Mouse (Mus musculus): ENCODE measurements around the gene Hsd17b1. TPM values are rescaled to one million over a fixed set of nuclear protein-coding genes. Genes with fewer than 3 reads are reported as not detected.

Hsd17b1 gene
- total RNA-seq, 2 experiments from 2014 or later = not detected

- DNase-seq = no peak
These were observed 17.2 kb upstream of the Hsd17b1 start for GRCm38 (mm10) chr11:101061049-101061448.

- DNase-seq = peak; percentile 81
These were observed 15.9 kb upstream of the Hsd17b1 start for GRCm38 (mm10) chr11:101062165-101062884.

GRCm38 (mm10) chr11:101062971-101063675, 15.1 kb upstream of the Hsd17b1 start:
- peak; percentile 50 for DNase-seq

GRCm38 (mm10) chr11:101063676-101064327, 14.4 kb upstream of the Hsd17b1 start:
- DNase-seq = peak; percentile 78

GRCm38 (mm10) chr11:101064462-101064861, 13.7 kb upstream of the Hsd17b1 start:
- no peak for DNase-seq

- DNase-seq = no peak
These were observed 13.2 kb upstream of the Hsd17b1 start for GRCm38 (mm10) chr11:101065002-101065401.

GRCm38 (mm10) chr11:101066549-101067412, 11.4 kb upstream of the Hsd17b1 start:
- DNase-seq = peak; percentile 69

- DNase-seq = peak; percentile 97
These were observed 8.6 kb upstream of the Hsd17b1 start, which contains the start of gene Naglu for GRCm38 (mm10) chr11:101069391-101070188. Gene Naglu (plus strand): TSS chr11:101070012.

- no peak for DNase-seq
These were observed 8.1 kb upstream of the Hsd17b1 start for GRCm38 (mm10) chr11:101070189-101070527.

GRCm38 (mm10) chr11:101070987-101071386, 7.2 kb upstream of the Hsd17b1 start:
- DNase-seq = no peak

- no peak for DNase-seq
These were observed 6.3 kb upstream of the Hsd17b1 start for GRCm38 (mm10) chr11:101071810-101072428.

GRCm38 (mm10) chr11:101079746-101080145, 1.5 kb downstream of the Hsd17b1 start:
- no peak for DNase-seq

- DNase-seq = no peak
These were observed 2.2 kb downstream of the Hsd17b1 start for GRCm38 (mm10) chr11:101080421-101080820.

GRCm38 (mm10) chr11:101081659-101082058, 3.4 kb downstream of the Hsd17b1 start:
- DNase-seq = no peak

- DNase-seq = peak; percentile 86
These were observed 4.2 kb downstream of the Hsd17b1 start, which contains the start of gene Coasy for GRCm38 (mm10) chr11:101082208-101083082. Gene Coasy (plus strand): TSS chr11:101082565.

GRCm38 (mm10) chr11:101083083-101083697, 5.0 kb downstream of the Hsd17b1 start:
- DNase-seq = no peak

- DNase-seq = no peak
These were observed 6.0 kb downstream of the Hsd17b1 start for GRCm38 (mm10) chr11:101084246-101084645.

GRCm38 (mm10) chr11:101084811-101085210, 6.6 kb downstream of the Hsd17b1 start:
- DNase-seq = no peak

All from gastrocnemius, postnatal 25 days (tissue).